Mouse (Mus musculus) neural tube, embryonic 13.5 days (tissue): ENCODE results near the gene Mmaa. TPM values are rescaled to one million over a fixed set of nuclear protein-coding genes. Genes with fewer than 3 reads are reported as not detected.

Experiments
- ATAC-seq: fragments of 200-750 bp; cut with Nextera tagmentation; 2 replicates; pipeline ENCODE4 v1.8.0; 2017; ENCODE audit warnings: low read depth, mild to moderate bottlenecking, moderate TSS enrichment, moderate library complexity
- H3K27ac ChIP-seq: fragments of 300-500 bp; sonication (generic); replicated peaks from 2 replicates; pipeline ENCODE4 v1.5.1; 2015; ENCODE audit warnings: moderate library complexity, mild to moderate bottlenecking, inconsistent platforms
- H3K27me3 ChIP-seq: fragments of 300-500 bp; sonication (generic); 2 replicates; pipeline ENCODE4 v1.6.1; 2015; ENCODE audit warnings: mild to moderate bottlenecking, inconsistent platforms
- H3K36me3 ChIP-seq: fragments of 300-500 bp; sonication (generic); 2 replicates; pipeline ENCODE4 v1.6.1; 2015; ENCODE audit warnings: mild to moderate bottlenecking, inconsistent platforms
- H3K4me1 ChIP-seq: fragments of 300-500 bp; sonication (generic); replicated peaks from 2 replicates; pipeline ENCODE4 v1.6.1; 2015; ENCODE audit warnings: inconsistent platforms
- H3K4me2 ChIP-seq: fragments of 300-500 bp; sonication (generic); 2 replicates; pipeline ENCODE4 v1.6.1; 2015; ENCODE audit warnings: inconsistent platforms, mild to moderate bottlenecking, moderate library complexity
- H3K4me3 ChIP-seq: fragments of 300-500 bp; sonication (generic); 2 replicates; pipeline ENCODE4 v1.5.1; 2015; ENCODE audit warnings: mild to moderate bottlenecking, inconsistent platforms
- H3K9ac ChIP-seq: fragments of 300-500 bp; sonication (generic); 2 replicates; pipeline ENCODE4 v1.6.1; 2015; ENCODE audit warnings: moderate library complexity, mild to moderate bottlenecking, inconsistent platforms
- H3K9me3 ChIP-seq: fragments of 300-500 bp; sonication (generic); 2 replicates; pipeline ENCODE4 v1.6.1; 2016; ENCODE audit warnings: inconsistent platforms
- WGBS: fragments of 180-500 bp; shearing (Covaris S2); methylation state at CpG from one replicate; pipeline ENCODE4 v1.1.7; 2015; 5-methylcytosine and 5-hydroxymethylcytosine counted together
- polyA plus RNA-seq: library from polyadenylated mRNA; unstranded; fragments of >200 nt; fragmentation: Nextera tagmentation; extraction: Ambion mirVana; gene quantifications from 2 replicates; pipeline ENCODE4 v1.2.1, GENCODE M21; 2015

The Mmaa gene
- polyA plus RNA-seq, 1 experiment from 2014 or later = 17.2 TPM

GRCm38 (mm10) chr8:79323121-79323520 lies 28.4 kb upstream of the Mmaa start:
- 0 out of 2 replicates have a peak, but pooled peaks cover 3% of the 10 kb centered on the region for H3K4me1 ChIP-seq
- ATAC-seq = no peak

GRCm38 (mm10) chr8:79310801-79311200 lies 16.1 kb upstream of the Mmaa start:
- H3K9me3 ChIP-seq = no peaks in the 10 kb centered on the region
- no peaks in the 10 kb centered on the region for H3K4me1 ChIP-seq
- H3K9ac ChIP-seq = no peak overlapping the region
- no peak overlapping the region for H3K27ac ChIP-seq
- H3K27me3 ChIP-seq = no peaks in the 10 kb centered on the region
- H3K36me3 ChIP-seq = no peaks in the 10 kb centered on the region
- H3K4me3 ChIP-seq = no peak overlapping the region
- ATAC-seq = no peak
- 75% methylated on average over 2 of the region's 2 CpGs for WGBS
- H3K4me2 ChIP-seq = no peak overlapping the region

More at GRCm38 (mm10) chr8:79323121-79323520, 28.4 kb upstream of the Mmaa start:
- no peaks in the 10 kb centered on the region for H3K36me3 ChIP-seq
- no peak overlapping the region for H3K4me2 ChIP-seq
- no peak overlapping the region for H3K4me3 ChIP-seq
- no peaks in the 10 kb centered on the region for H3K9me3 ChIP-seq
- 70% methylated on average over 7 of the region's 7 CpGs for WGBS
- 0 out of 2 replicates have a peak overlapping the region, but pooled peaks have one; percentile 7 for H3K27ac ChIP-seq
- H3K9ac ChIP-seq = no peak overlapping the region
- H3K27me3 ChIP-seq = no peaks in the 10 kb centered on the region

GRCm38 (mm10) chr8:79305941-79306340 lies 11.2 kb upstream of the Mmaa start:
- Histone ChIP-seq H3K27me3 (no peaks in the 10 kb centered on the region), H3K9me3 (no peaks in the 10 kb centered on the region), H3K4me2 (no peak overlapping the region), H3K4me1 (no peaks in the 10 kb centered on the region), H3K27ac (no peak overlapping the region), H3K9ac (no peak overlapping the region), H3K36me3 (no peaks in the 10 kb centered on the region), H3K4me3 (no peak overlapping the region)
- ATAC-seq = no peak
- 63% methylated on average over 5 of the region's 5 CpGs for WGBS

GRCm38 (mm10) chr8:79301548-79301947 lies 6.8 kb upstream of the Mmaa start:
- Histone ChIP-seq H3K4me3 (no peak overlapping the region), H3K9me3 (no peaks in the 10 kb centered on the region), H3K4me1 (peaks cover 5% of the 10 kb centered on the region; the same call in 1 of the 2 replicates), H3K4me2 (no peak overlapping the region), H3K36me3 (no peaks in the 10 kb centered on the region), H3K27ac (no peak overlapping the region), H3K27me3 (no peaks in the 10 kb centered on the region), H3K9ac (no peak overlapping the region)
- no peak for ATAC-seq
- 84% methylated on average over 3 of the region's 3 CpGs for WGBS

GRCm38 (mm10) chr8:79299704-79300103 lies 5.0 kb upstream of the Mmaa start:
- Histone ChIP-seq H3K9ac (no peak overlapping the region), H3K4me2 (no peak overlapping the region), H3K27ac (no peak overlapping the region), H3K36me3 (no peaks in the 10 kb centered on the region), H3K4me3 (no peak overlapping the region), H3K4me1 (peaks cover 13% of the 10 kb centered on the region), H3K9me3 (no peaks in the 10 kb centered on the region), H3K27me3 (no peaks in the 10 kb centered on the region)
- ATAC-seq = no peak
- 87% methylated on average over 5 of the region's 5 CpGs for WGBS

GRCm38 (mm10) chr8:79297763-79298162 lies 3.0 kb upstream of the Mmaa start:
- H3K4me3 ChIP-seq = no peak overlapping the region
- no peaks in the 10 kb centered on the region for H3K36me3 ChIP-seq
- no peak overlapping the region for H3K27ac ChIP-seq
- H3K9me3 ChIP-seq = no peaks in the 10 kb centered on the region
- H3K9ac ChIP-seq = 0 out of 2 replicates have a peak overlapping the region, but pooled peaks have one; percentile 17
- no peak for ATAC-seq
- no peaks in the 10 kb centered on the region for H3K27me3 ChIP-seq
- WGBS = 36% methylated on average over 3 of the region's 3 CpGs
- peaks cover 24% of the 10 kb centered on the region for H3K4me1 ChIP-seq
- H3K4me2 ChIP-seq = no peak overlapping the region

GRCm38 (mm10) chr8:79295276-79296105 lies 754 bp upstream of the Mmaa start:
- peak overlapping the region; percentile 88 for H3K4me2 ChIP-seq
- no peaks in the 10 kb centered on the region for H3K36me3 ChIP-seq
- H3K4me3 ChIP-seq = peak overlapping the region; percentile 67
- WGBS = 17% methylated on average over 18 of the region's 18 CpGs
- H3K27me3 ChIP-seq = no peaks in the 10 kb centered on the region
- H3K27ac ChIP-seq = peak overlapping the region; percentile 97
- H3K9me3 ChIP-seq = no peaks in the 10 kb centered on the region
- H3K4me1 ChIP-seq = peaks cover 35% of the 10 kb centered on the region
- H3K9ac ChIP-seq = peak overlapping the region; percentile 83
- ATAC-seq = no peak

GRCm38 (mm10) chr8:79293841-79294240 lies 896 bp downstream of the Mmaa start:
- Histone ChIP-seq H3K36me3 (no peaks in the 10 kb centered on the region), H3K4me1 (peaks cover 35% of the 10 kb centered on the region), H3K27ac (peak overlapping the region; percentile 97; the same call in 1 of the 2 replicates), H3K27me3 (no peaks in the 10 kb centered on the region), H3K4me2 (peak overlapping the region; percentile 88), H3K9ac (peak overlapping the region; percentile 83), H3K9me3 (no peaks in the 10 kb centered on the region), H3K4me3 (peak overlapping the region; percentile 67)
- no peak for ATAC-seq
- WGBS = 66% methylated on average over 3 of the region's 3 CpGs

GRCm38 (mm10) chr8:79292712-79293264 lies 1.9 kb downstream of the Mmaa start:
- Histone ChIP-seq H3K9ac (0 out of 2 replicates have a peak overlapping the region, but pooled peaks have one; percentile 83), H3K36me3 (no peaks in the 10 kb centered on the region), H3K4me2 (peak overlapping the region; percentile 88), H3K4me1 (peaks cover 33% of the 10 kb centered on the region), H3K4me3 (peak overlapping the region; percentile 67; the same call in 1 of the 2 replicates), H3K27ac (no peak overlapping the region), H3K9me3 (no peaks in the 10 kb centered on the region), H3K27me3 (no peaks in the 10 kb centered on the region)
- ATAC-seq = no peak
- 89% methylated on average over 3 of the region's 3 CpGs for WGBS

- Histone ChIP-seq H3K9ac (no peak overlapping the region), H3K4me3 (no peak overlapping the region), H3K27me3 (no peaks in the 10 kb centered on the region), H3K4me2 (no peak overlapping the region), H3K9me3 (no peaks in the 10 kb centered on the region), H3K4me1 (peaks cover 22% of the 10 kb centered on the region), H3K36me3 (0 out of 2 replicates have a peak, but pooled peaks cover 5% of the 10 kb centered on the region), H3K27ac (no peak overlapping the region)
- ATAC-seq = no peak
- WGBS = 70% methylated on average over 5 of the region's 5 CpGs
Measured at GRCm38 (mm10) chr8:79289592-79289991, 5.1 kb downstream of the Mmaa start.

GRCm38 (mm10) chr8:79288681-79289080 lies 6.1 kb downstream of the Mmaa start:
- Histone ChIP-seq H3K27me3 (no peaks in the 10 kb centered on the region), H3K9ac (no peak overlapping the region), H3K27ac (no peak overlapping the region), H3K4me2 (no peak overlapping the region), H3K4me3 (no peak overlapping the region), H3K4me1 (peaks cover 19% of the 10 kb centered on the region), H3K9me3 (no peaks in the 10 kb centered on the region), H3K36me3 (0 out of 2 replicates have a peak, but pooled peaks cover 5% of the 10 kb centered on the region)
- 78% methylated on average over 2 of the region's 2 CpGs for WGBS
- ATAC-seq = no peak

- ATAC-seq = no peak
- Histone ChIP-seq H3K9ac (no peak overlapping the region), H3K4me2 (no peak overlapping the region), H3K27me3 (no peaks in the 10 kb centered on the region), H3K36me3 (peaks cover 9% of the 10 kb centered on the region; the same call in 1 of the 2 replicates), H3K4me1 (peaks cover 15% of the 10 kb centered on the region), H3K9me3 (no peaks in the 10 kb centered on the region), H3K27ac (no peak overlapping the region), H3K4me3 (no peak overlapping the region)
- WGBS = 94% methylated on average over 4 of the region's 4 CpGs
Measured at GRCm38 (mm10) chr8:79288250-79288649, 6.5 kb downstream of the Mmaa start.
